Mouse (Mus musculus) E14TG2a.4 (cell line): ENCODE measurements around the gene Ccdc24.

Source experiments
- CTCF ChIP-seq: conservative IDR thresholded peaks from 2 replicates; pipeline ENCODE4 v1.5.1; 2014; ENCODE audit warnings: low read length
- NANOG ChIP-seq: IDR thresholded peaks from 2 replicates; pipeline ENCODE4 v1.6.1; 2014; ENCODE audit warnings: borderline replicate concordance, low read length, mixed read lengths

DNA sequence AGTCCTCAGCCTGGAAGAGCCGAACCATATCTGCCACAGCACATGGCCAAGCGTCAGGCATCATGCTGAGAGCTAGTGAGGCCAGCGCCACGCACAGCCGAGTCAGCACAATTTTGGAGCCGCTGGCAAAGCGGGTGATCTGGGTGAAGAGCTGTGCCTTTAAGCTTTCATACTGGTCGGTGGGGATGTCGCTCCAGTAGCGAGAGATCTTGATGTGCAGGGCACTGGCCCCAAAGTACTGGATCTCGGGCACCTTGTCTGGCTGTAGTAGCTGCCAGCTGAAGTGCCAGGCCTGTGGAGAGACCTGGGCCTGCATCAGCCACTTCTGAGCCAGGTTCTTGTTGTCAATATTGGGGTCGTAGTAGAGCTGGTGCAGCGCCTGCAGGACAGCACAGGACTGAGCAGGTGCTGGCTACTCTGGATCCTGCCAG is 39.8 kb upstream of the Ccdc24 start:
- no peak for TF ChIP-seq CTCF
- TF ChIP-seq NANOG = no peak
